Mouse (Mus musculus) stomach, postnatal 0 days (tissue): ENCODE results near the gene Ulk4. TPM values are rescaled to one million over a fixed set of nuclear protein-coding genes. Genes with fewer than 3 reads are reported as not detected.

Source experiments
- ATAC-seq: fragments of 200-750 bp; cut with Nextera tagmentation; 2 replicates; pipeline ENCODE4 v1.8.0; 2017; ENCODE audit not compliant: low FRiP score, low TSS enrichment
- DNase-seq: peaks from one replicate; pipeline ENCODE4 v3.0.0-alpha.2; 2016; ENCODE audit warnings: low spot score
- H3K27ac ChIP-seq: fragments of 300-500 bp; sonication (generic); replicated peaks from 2 replicates; pipeline ENCODE4 v1.5.1; 2014; ENCODE audit warnings: mild to moderate bottlenecking, control low read depth
- H3K27me3 ChIP-seq: fragments of 300-500 bp; sonication (generic); 2 replicates; pipeline ENCODE4 v1.6.1; 2014; ENCODE audit warnings: low read length; ENCODE audit not compliant: control insufficient read depth, insufficient read depth
- H3K36me3 ChIP-seq: fragments of 300-500 bp; sonication (generic); 2 replicates; pipeline ENCODE4 v1.6.1; 2014; ENCODE audit warnings: low read length, mixed read lengths; ENCODE audit not compliant: control insufficient read depth, insufficient read depth
- H3K4me1 ChIP-seq: fragments of 300-500 bp; sonication (generic); replicated peaks from 2 replicates; pipeline ENCODE4 v1.6.1; 2014; ENCODE audit warnings: antibody characterized with exemption; ENCODE audit not compliant: control insufficient read depth, insufficient read depth
- H3K4me2 ChIP-seq: fragments of 300-500 bp; sonication (generic); replicated peaks from 2 replicates; pipeline ENCODE4 v1.6.1; 2014; ENCODE audit warnings: low read depth, mild to moderate bottlenecking, control low read depth, moderate library complexity
- H3K4me3 ChIP-seq: fragments of 300-500 bp; sonication (generic); 2 replicates; pipeline ENCODE4 v1.5.1; 2014; ENCODE audit warnings: low read depth, low read length, control low read depth
- H3K9ac ChIP-seq: fragments of 300-500 bp; sonication (generic); 2 replicates; pipeline ENCODE4 v1.6.1; 2014; ENCODE audit warnings: mild to moderate bottlenecking, low read length, control low read depth, mixed read lengths
- H3K9me3 ChIP-seq: fragments of 300-500 bp; sonication (generic); 2 replicates; pipeline ENCODE4 v1.6.1; 2016; ENCODE audit warnings: low read length; ENCODE audit not compliant: control insufficient read depth
- CTCF ChIP-seq: IDR thresholded peaks from 2 replicates; pipeline ENCODE4 v1.5.1; 2016; ENCODE audit warnings: antibody characterized with exemption, low read depth, mild to moderate bottlenecking, moderate library complexity
- EP300 ChIP-seq: optimal IDR thresholded peaks from 2 replicates; pipeline ENCODE3; 2016; ENCODE audit warnings: antibody characterized with exemption
- WGBS: fragments of 180-500 bp; shearing (Covaris S2); extraction: QIAGEN DNeasy Blood & Tissue Kit; methylation state at CpG from one replicate; pipeline ENCODE4 v1.1.7; 2014; 5-methylcytosine and 5-hydroxymethylcytosine counted together
- polyA plus RNA-seq: library from polyadenylated mRNA; unstranded; fragments of >200 nt; fragmentation: Nextera tagmentation; extraction: Ambion mirVana; gene quantifications from 2 replicates; pipeline ENCODE4 v1.2.1, GENCODE M21; 2015

The Ulk4 gene
- polyA plus RNA-seq, 1 experiment from 2014 or later = 73.3 TPM

DNA sequence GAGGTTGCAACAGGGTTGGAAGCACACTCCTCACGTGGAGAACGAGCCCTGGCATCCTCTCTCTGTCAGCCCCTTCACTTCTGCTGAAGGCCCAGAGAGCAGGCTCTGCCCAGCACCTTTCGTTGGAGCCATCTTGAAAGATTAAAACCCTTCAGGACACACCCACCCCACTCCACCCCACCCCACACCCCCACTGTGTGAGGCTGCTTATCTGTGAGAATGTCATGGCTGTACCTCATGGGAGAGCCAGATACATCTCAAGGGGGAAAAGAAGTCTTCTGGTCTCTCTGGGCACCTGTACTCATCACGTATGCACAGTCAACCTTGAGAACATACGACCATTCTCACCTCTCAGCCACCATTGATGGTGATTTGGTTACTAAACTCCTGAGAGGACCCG lies 133.8 kb downstream of the Ulk4 start:
- ATAC-seq = no peak
- Histone ChIP-seq H3K36me3 (no peaks in the 10 kb centered on the region), H3K9ac (no peak overlapping the region), H3K4me2 (no peak overlapping the region), H3K4me3 (no peak overlapping the region), H3K9me3 (no peaks in the 10 kb centered on the region), H3K4me1 (no peaks in the 10 kb centered on the region), H3K27ac (no peak overlapping the region), H3K27me3 (no peaks in the 10 kb centered on the region)
- TF ChIP-seq EP300 (no peak), CTCF (no peak)
- 80% methylated on average over 6 of the region's 6 CpGs for WGBS
- DNase-seq = no peak

DNA sequence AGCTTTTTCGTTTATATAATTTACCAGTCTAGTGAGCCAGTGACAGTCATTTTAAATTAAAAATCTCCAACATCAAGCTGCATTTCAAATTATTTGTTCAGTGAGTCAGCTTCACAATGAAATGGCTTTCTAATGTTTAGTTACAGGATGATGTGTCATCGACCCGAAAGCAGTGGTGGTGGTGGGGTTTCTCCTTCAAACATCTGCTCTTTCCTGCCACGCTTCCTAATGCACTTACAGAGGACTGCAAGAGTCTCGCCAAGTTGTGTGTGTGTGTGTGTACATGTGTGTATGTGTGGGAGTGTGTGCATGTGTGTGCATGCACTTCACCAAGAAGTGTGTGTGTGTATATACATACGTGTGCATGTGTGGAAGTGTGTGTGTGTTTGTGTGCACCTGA lies 144.4 kb downstream of the Ulk4 start:
- Histone ChIP-seq H3K4me1 (no peaks in the 10 kb centered on the region), H3K36me3 (no peaks in the 10 kb centered on the region), H3K27ac (no peak overlapping the region), H3K4me3 (no peak overlapping the region), H3K4me2 (no peak overlapping the region), H3K9ac (no peak overlapping the region), H3K27me3 (no peaks in the 10 kb centered on the region), H3K9me3 (no peaks in the 10 kb centered on the region)
- ATAC-seq = no peak
- TF ChIP-seq EP300 = no peak
- TF ChIP-seq CTCF = no peak
- DNase-seq = no peak
- 20% methylated on average over 6 of the region's 6 CpGs for WGBS

DNA sequence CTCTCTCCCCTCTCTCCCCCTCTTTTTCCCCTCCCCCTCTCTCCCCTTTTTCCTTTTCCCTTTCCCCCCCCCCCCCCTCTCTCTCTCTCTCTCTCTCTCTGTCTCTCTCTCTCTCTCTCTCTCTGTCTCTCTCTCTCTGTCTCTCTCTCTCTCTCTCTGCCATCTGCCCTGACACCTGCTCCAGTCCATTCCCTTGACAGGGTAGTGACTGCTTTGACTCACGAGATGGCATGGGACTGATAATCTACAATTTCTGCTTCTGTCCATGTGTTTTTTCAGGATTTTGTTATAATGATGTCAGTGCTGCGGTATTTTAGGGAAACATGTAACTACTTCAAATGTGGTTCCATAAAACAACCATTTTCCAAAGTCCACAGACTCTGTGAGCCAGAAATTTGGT lies 147.5 kb downstream of the Ulk4 start:
- ATAC-seq (no peak), DNase-seq (no peak)
- Histone ChIP-seq H3K27ac (no peak overlapping the region), H3K36me3 (no peaks in the 10 kb centered on the region), H3K27me3 (no peaks in the 10 kb centered on the region), H3K4me1 (no peaks in the 10 kb centered on the region), H3K9me3 (no peaks in the 10 kb centered on the region), H3K4me3 (no peak overlapping the region), H3K4me2 (no peak overlapping the region), H3K9ac (no peak overlapping the region)
- no peak for TF ChIP-seq EP300
- no peak for TF ChIP-seq CTCF
- WGBS = 78% methylated on average over 2 of the region's 2 CpGs

DNA sequence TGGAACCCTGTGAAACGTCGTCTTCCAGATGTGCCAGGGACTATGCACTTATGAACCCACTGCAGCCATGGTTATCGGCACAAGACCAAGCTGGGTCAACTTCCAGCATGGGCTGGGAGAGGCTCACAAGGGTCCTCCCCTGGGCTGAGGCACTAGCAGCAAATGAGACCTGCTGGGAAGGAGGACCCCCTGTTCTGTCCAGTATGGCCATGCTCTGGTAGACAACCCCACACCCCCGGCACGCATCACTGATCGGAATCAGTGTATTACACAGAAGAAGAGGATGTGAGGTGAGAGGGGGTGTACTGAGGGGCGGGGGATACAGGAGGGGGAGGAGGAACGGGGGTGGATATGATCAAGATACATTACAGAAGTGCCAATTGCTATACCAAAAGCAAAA lies 148.1 kb downstream of the Ulk4 start:
- TF ChIP-seq CTCF = no peak
- H3K9ac ChIP-seq = no peak overlapping the region
- no peak overlapping the region for H3K4me2 ChIP-seq
- DNase-seq = no peak
- no peaks in the 10 kb centered on the region for H3K4me1 ChIP-seq
- H3K27ac ChIP-seq = no peak overlapping the region
- no peak overlapping the region for H3K4me3 ChIP-seq
- ATAC-seq = no peak
- WGBS = 89% methylated on average over 8 of the region's 8 CpGs
- no peaks in the 10 kb centered on the region for H3K9me3 ChIP-seq
- no peaks in the 10 kb centered on the region for H3K27me3 ChIP-seq
- H3K36me3 ChIP-seq = no peaks in the 10 kb centered on the region

DNA sequence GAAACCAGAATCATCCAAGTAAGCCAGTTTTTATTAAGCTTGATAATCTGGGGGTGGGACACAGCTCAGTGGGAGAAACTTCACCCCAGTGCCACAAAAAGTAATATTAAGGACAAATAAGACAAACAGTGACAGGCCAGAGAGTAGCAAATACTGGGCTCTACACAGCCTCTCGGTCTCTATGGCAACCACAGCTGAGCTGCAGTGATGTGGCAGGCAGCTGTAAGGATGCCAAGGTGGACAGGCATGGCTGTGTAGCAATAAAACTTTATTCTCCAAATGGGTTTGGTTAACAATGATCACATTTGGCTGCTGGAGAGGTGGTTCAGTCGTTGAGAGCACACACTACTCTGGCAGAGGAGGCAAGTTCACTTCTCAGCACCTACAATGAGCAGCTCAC lies 150.0 kb downstream of the Ulk4 start:
- WGBS = 55% methylated on average over 2 of the region's 2 CpGs
- Histone ChIP-seq H3K36me3 (no peaks in the 10 kb centered on the region), H3K4me1 (0 out of 2 replicates have a peak, but pooled peaks cover 2% of the 10 kb centered on the region), H3K9ac (no peak overlapping the region), H3K27ac (no peak overlapping the region), H3K9me3 (no peaks in the 10 kb centered on the region), H3K4me3 (no peak overlapping the region), H3K4me2 (no peak overlapping the region), H3K27me3 (no peaks in the 10 kb centered on the region)
- no peak for ATAC-seq
- DNase-seq = no peak
- no peak for TF ChIP-seq CTCF
- no peak for TF ChIP-seq EP300

DNA sequence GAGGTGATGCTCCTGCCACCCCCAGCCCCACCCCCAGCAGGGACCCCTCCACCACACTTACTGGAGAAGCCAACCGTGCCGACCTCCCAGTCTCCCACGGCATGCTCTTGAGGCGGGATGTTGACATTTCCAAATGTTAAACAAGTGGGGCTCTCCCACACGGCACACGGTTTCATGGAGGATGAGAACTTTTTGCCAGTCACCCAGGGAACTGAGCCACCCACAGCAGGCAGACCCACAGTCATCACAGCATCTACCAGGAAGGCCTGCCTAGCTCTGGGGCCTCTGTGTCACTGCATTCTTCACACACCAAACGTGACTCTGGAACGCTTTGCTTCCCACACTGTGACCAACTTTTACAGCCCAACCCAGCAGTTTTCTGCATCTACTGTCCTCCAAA lies 152.3 kb downstream of the Ulk4 start:
- TF ChIP-seq CTCF (no peak), EP300 (no peak)
- no peak overlapping the region for H3K27ac ChIP-seq
- H3K36me3 ChIP-seq = no peaks in the 10 kb centered on the region
- DNase-seq = no peak
- H3K4me2 ChIP-seq = no peak overlapping the region
- H3K27me3 ChIP-seq = no peaks in the 10 kb centered on the region
- ATAC-seq = no peak
- 54% methylated on average over 8 of the region's 8 CpGs for WGBS
- no peak overlapping the region for H3K4me3 ChIP-seq
- H3K9ac ChIP-seq = no peak overlapping the region
- 0 out of 2 replicates have a peak, but pooled peaks cover 2% of the 10 kb centered on the region for H3K4me1 ChIP-seq
- no peaks in the 10 kb centered on the region for H3K9me3 ChIP-seq

DNA sequence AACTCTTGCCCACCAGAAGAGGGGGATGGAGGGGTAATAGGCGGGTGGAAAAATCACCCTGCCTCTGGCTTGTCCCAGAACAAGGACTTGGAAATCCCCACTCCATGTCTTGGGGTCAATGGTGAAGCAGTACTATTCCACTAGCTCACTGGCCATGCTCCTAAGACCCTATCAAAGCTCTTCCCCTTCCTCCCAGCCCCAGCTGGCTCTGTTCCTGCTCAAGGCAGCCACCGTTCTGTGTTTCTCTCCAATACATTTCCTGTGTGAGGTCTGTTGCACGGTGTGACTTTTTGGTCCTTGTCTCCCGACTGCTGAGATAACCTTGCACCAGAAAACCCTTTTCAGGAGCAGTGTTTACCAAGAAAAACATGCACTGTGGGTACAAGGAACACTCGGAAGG lies 155.0 kb downstream of the Ulk4 start:
- H3K36me3 ChIP-seq = no peaks in the 10 kb centered on the region
- H3K9ac ChIP-seq = no peak overlapping the region
- ATAC-seq (no peak), DNase-seq (no peak)
- H3K9me3 ChIP-seq = no peaks in the 10 kb centered on the region
- H3K4me2 ChIP-seq = no peak overlapping the region
- H3K27ac ChIP-seq = no peak overlapping the region
- H3K27me3 ChIP-seq = no peaks in the 10 kb centered on the region
- H3K4me1 ChIP-seq = 0 out of 2 replicates have a peak, but pooled peaks cover 4% of the 10 kb centered on the region
- WGBS = 36% methylated on average over 5 of the region's 5 CpGs
- H3K4me3 ChIP-seq = no peak overlapping the region
- TF ChIP-seq CTCF (no peak), EP300 (no peak)
